Mouse (Mus musculus) mature B cell (primary cell): Measurements from ENCODE around the gene Il34.

Source experiments
- in situ Hi-C: fragments of 300-500 bp; cut with MboI; formaldehyde crosslinking; loops from 2 replicates; pipeline ENCODE4 v1.14.3; 2019

Gene Il34

GRCm38 (mm10) chr8:110779924-110780718 is 25.6 kb downstream of the Il34 start:
- in situ Hi-C loops = no loop called here

- in situ Hi-C loops = no loop called here
These were observed 29.4 kb downstream of the Il34 start for GRCm38 (mm10) chr8:110776335-110776734.

- in situ Hi-C loops = no loop called here
These were observed 30.0 kb downstream of the Il34 start for GRCm38 (mm10) chr8:110775721-110776120.

- in situ Hi-C loops = no loop called here
These were observed 30.4 kb downstream of the Il34 start for GRCm38 (mm10) chr8:110775316-110775715.

- in situ Hi-C loops = no loop called here
These were observed 31.0 kb downstream of the Il34 start for GRCm38 (mm10) chr8:110774725-110775124.

GRCm38 (mm10) chr8:110774047-110774446 is 31.7 kb downstream of the Il34 start:
- in situ Hi-C loops = no loop called here

- in situ Hi-C loops = no loop called here
These were observed 33.3 kb downstream of the Il34 start for GRCm38 (mm10) chr8:110772452-110772851.

GRCm38 (mm10) chr8:110767261-110767660 is 38.5 kb downstream of the Il34 start:
- in situ Hi-C loops = no loop called here

- in situ Hi-C loops = no loop called here
These were observed 41.1 kb downstream of the Il34 start for GRCm38 (mm10) chr8:110764671-110765070.

GRCm38 (mm10) chr8:110761988-110762387 is 43.7 kb downstream of the Il34 start:
- in situ Hi-C loops = no loop called here

- in situ Hi-C loops = no loop called here
These were observed 44.5 kb downstream of the Il34 start for GRCm38 (mm10) chr8:110761185-110761584.

- in situ Hi-C loops = no loop called here
These were observed 45.3 kb downstream of the Il34 start for GRCm38 (mm10) chr8:110760280-110760940.

GRCm38 (mm10) chr8:110756196-110756595 is 49.5 kb downstream of the Il34 start:
- in situ Hi-C loops = no loop called here

GRCm38 (mm10) chr8:110755511-110756170 is 50.1 kb downstream of the Il34 start:
- in situ Hi-C loops = no loop called here

- in situ Hi-C loops = no loop called here
These were observed 51.0 kb downstream of the Il34 start for GRCm38 (mm10) chr8:110754713-110755112.

GRCm38 (mm10) chr8:110751490-110751889 is 54.2 kb downstream of the Il34 start:
- in situ Hi-C loops = no loop called here

GRCm38 (mm10) chr8:110750269-110750668 is 55.5 kb downstream of the Il34 start:
- in situ Hi-C loops = no loop called here

- in situ Hi-C loops = no loop called here
These were observed 56.1 kb downstream of the Il34 start for GRCm38 (mm10) chr8:110749500-110750170.

GRCm38 (mm10) chr8:110746661-110747060 is 59.1 kb downstream of the Il34 start:
- in situ Hi-C loops = no loop called here

GRCm38 (mm10) chr8:110745162-110745561 is 60.6 kb downstream of the Il34 start:
- in situ Hi-C loops = no loop called here

GRCm38 (mm10) chr8:110742452-110742818 is 63.3 kb downstream of the Il34 start:
- in situ Hi-C loops = no loop called here

- in situ Hi-C loops = no loop called here
These were observed 63.8 kb downstream of the Il34 start for GRCm38 (mm10) chr8:110741816-110742451.
